Comparison of ENCODE assay signal across 8 mouse cellular contexts in the genomic region with DNA sequence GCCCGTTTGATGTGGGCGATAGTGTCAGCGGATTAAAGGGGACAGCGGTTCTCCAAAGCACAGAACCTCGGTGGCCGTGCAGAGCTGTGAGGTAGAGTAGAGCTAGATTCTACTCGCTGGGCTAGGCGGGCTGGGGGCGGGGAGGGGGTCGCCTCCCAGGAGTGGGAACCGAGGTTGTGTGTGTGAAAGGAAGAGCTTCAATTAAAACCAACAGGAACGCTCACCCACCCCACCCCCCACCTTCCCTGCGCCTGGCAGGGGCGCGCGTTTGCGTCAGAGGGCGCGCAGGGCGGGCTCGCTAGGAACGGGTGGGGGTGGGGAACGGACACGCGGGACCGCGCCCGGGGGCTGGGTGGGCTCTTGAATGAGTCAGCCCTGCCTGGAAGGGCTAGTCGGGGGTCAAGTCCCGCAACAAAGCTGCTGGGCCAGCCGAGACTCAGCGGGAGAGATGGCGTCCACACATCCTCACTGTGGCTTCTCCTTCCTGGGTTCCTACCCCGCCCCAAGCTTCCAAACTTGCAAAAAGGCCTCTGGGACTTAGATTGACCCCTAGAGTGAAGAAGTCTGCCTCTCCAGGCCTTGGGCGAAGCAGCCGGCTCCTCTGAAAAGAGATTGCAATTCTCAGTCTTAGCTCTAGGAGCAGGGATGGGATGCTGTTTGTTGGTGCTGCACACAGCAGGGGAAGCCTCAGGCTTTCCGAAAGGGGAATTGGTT. TPM values are rescaled to one million over a fixed set of nuclear protein-coding genes. Genes with fewer than 3 reads are reported as not detected.
DNase-seq lines count a peak whose midpoint lies in the region; ATAC-seq and TF ChIP-seq lines count a peak whose summit lies in the region.

No protein-coding gene starts in this region.

- 0 out of 2 replicates have a peak, but pooled peaks have one; percentile 30 for TF ChIP-seq CTCF in lung, adult 2 months (IDR thresholded peaks at IDR 0.05; ENCODE audit: insufficient read depth, low read length)
- TF ChIP-seq CTCF in liver, embryonic 14.5 days (IDR thresholded peaks at IDR 0.05; ENCODE audit: low read depth) = no peak

- H3K4me2 ChIP-seq in forebrain, embryonic 14.5 days (ENCODE audit: low read length) = peak overlapping the region; percentile 71
- H3K4me2 ChIP-seq in intestine, embryonic 15.5 days (replicated peaks) = peak overlapping the region; percentile 94
- peak overlapping the region; percentile 1 for H3K4me2 ChIP-seq in liver, embryonic 14.5 days (ENCODE audit: low read depth)

- no peak for TF ChIP-seq POLR2A in lung, adult 2 months (IDR thresholded peaks at IDR 0.05; ENCODE audit: borderline replicate concordance, extremely low read depth, low read depth, low read length)

- peak overlapping the region; percentile 71 for H3K4me3 ChIP-seq in lung, adult 2 months (replicated peaks; ENCODE audit: extremely low read depth, low read depth, low read length)
- peak overlapping the region; percentile 95 for H3K4me3 ChIP-seq in forebrain, embryonic 14.5 days (ENCODE audit: low read depth, low read length)
- peak overlapping the region; percentile 44 for H3K4me3 ChIP-seq in intestine, embryonic 15.5 days (replicated peaks)
- peak overlapping the region; percentile 12 to 48 for H3K4me3 ChIP-seq in liver, embryonic 14.5 days (ENCODE audit: insufficient read depth in 1 of 2, low read depth in 2 of 2, low read length in 2 of 2)

- peak overlapping the region; percentile 99 for H3K27ac ChIP-seq in forebrain, embryonic 14.5 days (ENCODE audit: low read depth, low read length)
- H3K27ac ChIP-seq in intestine, embryonic 15.5 days = peak overlapping the region; percentile 66
- H3K27ac ChIP-seq in liver, embryonic 14.5 days = no peak overlapping the region

- peak overlapping the region; percentile 95 for H3K9ac ChIP-seq in forebrain, embryonic 14.5 days (ENCODE audit: low read length)
- peak overlapping the region; percentile 28 for H3K9ac ChIP-seq in intestine, embryonic 15.5 days
- H3K9ac ChIP-seq in liver, embryonic 14.5 days (replicated peaks) = no peak overlapping the region

- WGBS in lung, adult 2 months = 2% methylated on average over 37 of the region's 37 CpGs
- under 1% methylated on average over 37 of the region's 37 CpGs for WGBS in forebrain, embryonic 14.5 days
- WGBS in intestine, embryonic 15.5 days = 1% methylated on average over 36 of the region's 37 CpGs
- under 1% methylated on average over 35 of the region's 37 CpGs for WGBS in liver, embryonic 14.5 days (ENCODE audit: insufficient replicate concordance)

- H3K27me3 ChIP-seq in forebrain, embryonic 14.5 days (replicated peaks; ENCODE audit: control insufficient read depth, insufficient read depth, low read length) = no peaks in the 10 kb centered on the region
- H3K27me3 ChIP-seq in intestine, embryonic 15.5 days (replicated peaks) = peaks cover 35% of the 10 kb centered on the region
- peaks cover 83% of the 10 kb centered on the region for H3K27me3 ChIP-seq in liver, embryonic 14.5 days (ENCODE audit: control insufficient read depth, insufficient read depth, low read length)

- TF ChIP-seq EP300 in liver, embryonic 14.5 days (IDR thresholded peaks at IDR 0.05; ENCODE audit: low read depth) = no peak

- no peaks in the 10 kb centered on the region for H3K4me1 ChIP-seq in lung, adult 2 months (ENCODE audit: control insufficient read depth, insufficient read depth, low read length)
- H3K4me1 ChIP-seq in forebrain, embryonic 14.5 days (ENCODE audit: control insufficient read depth, insufficient read depth, low read length) = peaks cover 17% of the 10 kb centered on the region
- 0 out of 2 replicates have a peak, but pooled peaks cover 7% of the 10 kb centered on the region for H3K4me1 ChIP-seq in intestine, embryonic 15.5 days (replicated peaks)
- no peaks in the 10 kb centered on the region for H3K4me1 ChIP-seq in liver, embryonic 14.5 days (replicated peaks; ENCODE audit: control insufficient read depth in 2 of 2, insufficient read depth in 2 of 2, low read length in 1 of 2)

- no peaks in the 10 kb centered on the region for H3K9me3 ChIP-seq in forebrain, embryonic 14.5 days (replicated peaks; ENCODE audit: control insufficient read depth, low read length)
- H3K9me3 ChIP-seq in intestine, embryonic 15.5 days = no peaks in the 10 kb centered on the region
- no peaks in the 10 kb centered on the region for H3K9me3 ChIP-seq in liver, embryonic 14.5 days (ENCODE audit: control insufficient read depth, low read length)

- no peak for DNase-seq in lung, adult 2 months
- DNase-seq in lung, adult 18-20 months = no peak
- peak; percentile 90 for DNase-seq in forebrain, embryonic 14.5 days (ENCODE audit: low spot score)
- no peak for DNase-seq in liver, embryonic 14.5 days (ENCODE audit: low read depth in 3 of 3, low spot score in 3 of 3)
- DNase-seq in retina, postnatal 1 day = peak; percentile 86

- H3K36me3 ChIP-seq in forebrain, embryonic 14.5 days (ENCODE audit: control insufficient read depth, insufficient read depth, low read length) = no peaks in the 10 kb centered on the region
- no peaks in the 10 kb centered on the region for H3K36me3 ChIP-seq in intestine, embryonic 15.5 days
- no peaks in the 10 kb centered on the region for H3K36me3 ChIP-seq in liver, embryonic 14.5 days (replicated peaks; ENCODE audit: control insufficient read depth, insufficient read depth, low read depth)

- peak; percentile 29 for ATAC-seq in cerebellum, adult (ENCODE audit: insufficient number of reproducible peaks, low FRiP score, low TSS enrichment)
- ATAC-seq in forebrain, embryonic 14.5 days = peak; percentile 59
- peak; percentile 33 for ATAC-seq in intestine, embryonic 15.5 days
- no peak for ATAC-seq in liver, embryonic 14.5 days (ENCODE audit: insufficient read depth)
- ATAC-seq in inflammation-experienced regulatory T-cells, adult 6 months = no peak

RNA-seq across cellular contexts. Expression of a gene that starts 3.9 kb away (rescaled TPM):
- polyA plus RNA-seq in lung, adult 2 months (2012; rRNA removed) = 26.7 and 30.7 TPM in 2 replicates
- polyA plus RNA-seq in forebrain, embryonic 14.5 days (2014; fragmentation: Nextera tagmentation; extraction: Ambion mirVana) = 75.7 and 82.0 TPM in 2 replicates
- 1.9 and 2.6 TPM in 2 replicates for polyA plus RNA-seq in intestine, embryonic 15.5 days (2015; fragmentation: Nextera tagmentation; extraction: Ambion mirVana)
- polyA plus RNA-seq in liver, embryonic 14.5 days (2012; rRNA removed) = 1.4 and 2.7 TPM in 2 replicates
- polyA plus RNA-seq in liver, embryonic 14.5 days (2014; fragmentation: Nextera tagmentation; extraction: Ambion mirVana) = 0.44 TPM in 2 replicates
- not detected for polyA plus RNA-seq in inflammation-experienced regulatory T-cells, adult 6 months (2017; shearing (Covaris generic))

Comparison
In these comparisons a context has a peak if more than half of its experiments do, and no peak if none do; other contexts are left out.
1. DNase-seq: peak in forebrain, embryonic 14.5 days (single experiment) and retina, postnatal 1 day (single experiment); none in lung, adult 2 months (single experiment), lung, adult 18-20 months (0 of 2) and liver, embryonic 14.5 days (0 of 3).
2. H3K4me3 ChIP-seq: peak in every context shown above with its lines; median percentile 95 in forebrain, embryonic 14.5 days; 71 in lung, adult 2 months; 44 in intestine, embryonic 15.5 days; 30 in liver, embryonic 14.5 days.
3. ATAC-seq: peak in cerebellum, adult (single experiment), forebrain, embryonic 14.5 days (single experiment) and intestine, embryonic 15.5 days (single experiment); none in liver, embryonic 14.5 days (single experiment) and inflammation-experienced regulatory T-cells, adult 6 months (single experiment).
4. H3K4me2 ChIP-seq: peak in every context shown above with its lines; median percentile 94 in intestine, embryonic 15.5 days; 71 in forebrain, embryonic 14.5 days; 1 in liver, embryonic 14.5 days.